ENCODE assay signal across 8 mouse cellular contexts in genomic region chr17:21650364-21650907, GRCm38 (mm10). TPM values are rescaled to one million over a fixed set of nuclear protein-coding genes. Genes with fewer than 3 reads are reported as not detected.
DNase-seq lines count a peak whose midpoint lies in the region; ATAC-seq lines count a peak whose summit lies in the region.
"Not testable (repeated sequence)": the region's sequence is repeated elsewhere in the genome, so short reads cannot be mapped to it uniquely, and the experiment has no call there.

TSS of gene Zfp983 (plus strand) at chr17:21650624.

- peak; percentile 88 to 92 for DNase-seq in B cell, adult 2 months
- DNase-seq in brain, adult 2 months (ENCODE audit: low read depth, low spot score): peak; percentile 95
- peak; percentile 96 for DNase-seq in heart, embryonic 10.5 days (ENCODE audit: low spot score)
- DNase-seq in liver: peak; percentile 89
- peak; percentile 77 to 83 for DNase-seq in spleen, postnatal 4 days (ENCODE audit: low spot score in 2 of 2)

- not testable (repeated sequence) for H3K4me1 ChIP-seq in heart, embryonic 10.5 days; kidney, embryonic 15.5 days

- H3K4me2 ChIP-seq in kidney, embryonic 15.5 days: peak within 1 kb of the TSS; percentile 56

- ATAC-seq in erythroblast, adult 5-6 weeks (replicated peaks; ENCODE audit: low FRiP score, poor library complexity, severe bottlenecking): peak; percentile 97
- peak; percentile 100 for ATAC-seq in kidney, embryonic 15.5 days (replicated peaks; ENCODE audit: low FRiP score)
- peak; percentile 99 for ATAC-seq in monocyte, adult 5-6 weeks (replicated peaks; ENCODE audit: insufficient number of reproducible peaks, low FRiP score, low TSS enrichment, poor library complexity, severe bottlenecking)

- not testable (repeated sequence) for H3K27me3 ChIP-seq in heart, embryonic 10.5 days (ENCODE audit: insufficient read depth, poor library complexity, severe bottlenecking); kidney, embryonic 15.5 days

- peak within 1 kb of the TSS; percentile 81 for H3K27ac ChIP-seq in heart, embryonic 10.5 days
- peak within 1 kb of the TSS; percentile 86 for H3K27ac ChIP-seq in kidney, embryonic 15.5 days

- not testable (repeated sequence) for H3K9me3 ChIP-seq in heart, embryonic 10.5 days; kidney, embryonic 15.5 days (replicated peaks)

- H3K9ac ChIP-seq in kidney, embryonic 15.5 days: peak within 1 kb of the TSS; percentile 35; the same call in 1 of the 2 replicates

- H3K4me3 ChIP-seq in heart, embryonic 10.5 days: peak within 1 kb of the TSS; percentile 58
- peak within 1 kb of the TSS; percentile 53 for H3K4me3 ChIP-seq in kidney, embryonic 15.5 days (replicated peaks)

- H3K36me3 ChIP-seq in heart, embryonic 10.5 days; kidney, embryonic 15.5 days: not testable (repeated sequence)

- WGBS in heart, embryonic 10.5 days: under 1% methylated on average over 17 of the region's 17 CpGs
- WGBS in kidney, embryonic 15.5 days: under 1% methylated on average over 17 of the region's 17 CpGs

RNA-seq across cellular contexts. Expression of gene Zfp983, which starts in this region (rescaled TPM):
- 0.19 and 2.3 TPM in 2 replicates for total RNA-seq in erythroblast, adult 5-6 weeks (2015; ENCODE audit: low replicate concordance)
- 1.1 and 4.3 TPM in 2 replicates for total RNA-seq in erythroblast, adult 5-6 weeks (2017; ENCODE audit: low replicate concordance)
- 2.7 and 2.9 TPM in 2 replicates for polyA plus RNA-seq in heart, embryonic 10.5 days (2016; fragmentation: Nextera tagmentation; extraction: Ambion mirVana)
- polyA plus RNA-seq in kidney, embryonic 15.5 days (2015; fragmentation: Nextera tagmentation; extraction: Ambion mirVana): 2.8 and 3.5 TPM in 2 replicates
- total RNA-seq in monocyte, adult 5-6 weeks (2017): 3.7 to 9.5 TPM (median 4.5 TPM) in 3 replicates

Comparison
In these comparisons a context has a peak if more than half of its experiments do, and no peak if none do; other contexts are left out.
1. Peak in every context shown above with its lines: DNase-seq, ATAC-seq, H3K4me3 ChIP-seq and H3K27ac ChIP-seq.